Mouse (Mus musculus) CH12.LX (cell line): ENCODE results near the gene March2. TPM values are rescaled to one million over a fixed set of nuclear protein-coding genes. Genes with fewer than 3 reads are reported as not detected.

Experiments used
- DNase-seq: peaks from one replicate; pipeline ENCODE4 v3.0.0-alpha.2; 2013; ENCODE audit errors: extremely low read depth
- H3K27ac ChIP-seq: 2 replicates; pipeline ENCODE4 v1.5.1; 2012; ENCODE audit warnings: low read depth, mild to moderate bottlenecking, control low read depth, moderate library complexity; ENCODE audit not compliant: insufficient read depth
- H3K27me3 ChIP-seq: replicated peaks from 2 replicates; pipeline ENCODE3; 2012; ENCODE audit warnings: inconsistent platforms
- H3K36me3 ChIP-seq, 2 experiments: replicated peaks in 1 of 2; 2 replicates each; pipeline versions ENCODE3 to v1.6.1; 2012; ENCODE audit warnings: inconsistent platforms in 1 of 2, low read length in 1 of 2, mild to moderate bottlenecking in 1 of 2, mixed read lengths in 1 of 2, moderate library complexity in 1 of 2; ENCODE audit not compliant: control insufficient read depth in 1 of 2, insufficient read depth in 1 of 2
- H3K4me1 ChIP-seq, 2 experiments: 2 replicates each; pipeline ENCODE4 v1.6.1; 2012; ENCODE audit warnings: inconsistent platforms in 1 of 2, moderate library complexity in 1 of 2; ENCODE audit not compliant: insufficient read depth in 2 of 2, control insufficient read depth in 1 of 2
- H3K4me2 ChIP-seq: 2 replicates; pipeline ENCODE4 v1.6.1; 2012; ENCODE audit warnings: low read depth, mild to moderate bottlenecking, control low read depth; ENCODE audit not compliant: poor library complexity, insufficient read depth, severe bottlenecking
- H3K4me3 ChIP-seq, 3 experiments: fragments of 150-350 bp in 1 of 3; sonication (generic) in 1 of 3; replicated peaks in 1 of 3; 2 replicates each; pipeline versions ENCODE3 to v1.5.1; 2011 to 2012; ENCODE audit warnings: low read depth in 2 of 3, low read length in 2 of 3, mild to moderate bottlenecking in 2 of 3, moderate library complexity in 2 of 3, control low read depth in 1 of 3, improper control_type of control experiment in 1 of 3, inconsistent platforms in 1 of 3, mixed read lengths in 1 of 3; ENCODE audit not compliant: poor library complexity in 1 of 3
- H3K79me2 ChIP-seq: replicated peaks from 2 replicates; pipeline ENCODE4 v1.6.1; 2012; ENCODE audit warnings: mild to moderate bottlenecking, moderate library complexity; ENCODE audit not compliant: control insufficient read depth, poor library complexity, insufficient read depth, severe bottlenecking; ENCODE audit errors: extremely low read depth
- H3K9ac ChIP-seq: 2 replicates; pipeline ENCODE4 v1.6.1; 2012; ENCODE audit warnings: low read depth, mild to moderate bottlenecking, control low read depth, moderate library complexity; ENCODE audit not compliant: insufficient read depth
- H3K9me3 ChIP-seq: replicated peaks from 2 replicates; pipeline ENCODE3; 2012; ENCODE audit warnings: low read length, inconsistent platforms, mixed read lengths
- BHLHE40 ChIP-seq: IDR thresholded peaks from 2 replicates; pipeline ENCODE4 v1.6.1; 2011; ENCODE audit warnings: mild to moderate bottlenecking, low read depth, low read length, improper control_type of control experiment
- E2F4 ChIP-seq: IDR thresholded peaks from 2 replicates; pipeline ENCODE4 v1.6.1; 2011; ENCODE audit warnings: low read depth, low read length, improper control_type of control experiment; ENCODE audit not compliant: insufficient replicate concordance
- JUN ChIP-seq: IDR thresholded peaks from 2 replicates; pipeline ENCODE4 v1.6.1; 2011; ENCODE audit warnings: low read depth, mild to moderate bottlenecking, low read length, improper control_type of control experiment, moderate library complexity; ENCODE audit not compliant: insufficient read depth
- JUND ChIP-seq: conservative IDR thresholded peaks from 2 replicates; pipeline ENCODE4 v1.6.1; 2011; ENCODE audit warnings: low read depth, low read length, improper control_type of control experiment
- KAT2A ChIP-seq: IDR thresholded peaks from 2 replicates; pipeline ENCODE4 v1.6.1; 2012; ENCODE audit warnings: low read length, improper control_type of control experiment, inconsistent platforms; ENCODE audit not compliant: insufficient replicate concordance
- MAX ChIP-seq: IDR thresholded peaks from 2 replicates; pipeline ENCODE4 v1.6.1; 2011; ENCODE audit warnings: low read length, improper control_type of control experiment
- PAX5 ChIP-seq: IDR thresholded peaks from 2 replicates; pipeline ENCODE4 v1.6.1; 2012; ENCODE audit warnings: low read length, inconsistent platforms, mixed read lengths
- POLR2A ChIP-seq: IDR thresholded peaks from 2 replicates; pipeline ENCODE4 v1.6.1; 2011; ENCODE audit warnings: low read depth, mild to moderate bottlenecking, improper control_type of control experiment, low read length
- RAD21 ChIP-seq: IDR thresholded peaks from 2 replicates; pipeline ENCODE4 v1.6.1; 2011; ENCODE audit warnings: low read depth, mild to moderate bottlenecking, low read length, improper control_type of control experiment, moderate library complexity
- SMC3 ChIP-seq: IDR thresholded peaks from 2 replicates; pipeline ENCODE4 v1.6.1; 2011; ENCODE audit warnings: low read depth, low read length, improper control_type of control experiment
- TBP ChIP-seq: conservative IDR thresholded peaks from 2 replicates; pipeline ENCODE4 v1.6.1; 2011; ENCODE audit warnings: low read depth, low read length, improper control_type of control experiment
- USF2 ChIP-seq: conservative IDR thresholded peaks from 2 replicates; pipeline ENCODE4 v1.6.1; 2011; ENCODE audit warnings: low read depth, low read length, improper control_type of control experiment
- ZNF384 ChIP-seq: IDR thresholded peaks from 2 replicates; pipeline ENCODE4 v1.6.1; 2012; ENCODE audit warnings: low read depth, low read length, improper control_type of control experiment, inconsistent platforms
- dilution Hi-C: fragments of 300-500 bp; cut with MboI; formaldehyde crosslinking; loops from 2 replicates; pipeline ENCODE4 v1.14.3; 2020; ENCODE audit warnings: low sequenced_read_pairs; ENCODE audit not compliant: extremely low pct_unique_long_range_greater_than_20kb, extremely low pct_ligation_motif_present
- in situ Hi-C: fragments of 300-500 bp; cut with MboI; formaldehyde crosslinking; loops from 3 replicates; pipeline ENCODE4 v1.14.3; 2019; ENCODE audit warnings: low sequenced_read_pairs, low pct_ligation_motif_present, low pct_unique_long_range_greater_than_20kb, mixed read lengths
- polyA plus RNA-seq: library from polyadenylated mRNA; unstranded; fragments of >175 nt; gene quantifications from 2 replicates; pipeline ENCODE4 v1.2.1, GENCODE M21; 2012; ENCODE audit warnings: low read depth; ENCODE audit not compliant: insufficient read length
- total RNA-seq, 2 experiments: library from RNA; depleted of rRNA; stranded (reverse); fragments of 300-350 nt in 1 of 2; fragments of >200 nt in 1 of 2; gene quantifications; 2 replicates each; pipeline ENCODE4 v1.2.3; 2012 to 2014

The March2 gene
- total and polyA plus RNA-seq, 3 experiments, result 9.2 to 12.2 (median 9.3) TPM

DNA sequence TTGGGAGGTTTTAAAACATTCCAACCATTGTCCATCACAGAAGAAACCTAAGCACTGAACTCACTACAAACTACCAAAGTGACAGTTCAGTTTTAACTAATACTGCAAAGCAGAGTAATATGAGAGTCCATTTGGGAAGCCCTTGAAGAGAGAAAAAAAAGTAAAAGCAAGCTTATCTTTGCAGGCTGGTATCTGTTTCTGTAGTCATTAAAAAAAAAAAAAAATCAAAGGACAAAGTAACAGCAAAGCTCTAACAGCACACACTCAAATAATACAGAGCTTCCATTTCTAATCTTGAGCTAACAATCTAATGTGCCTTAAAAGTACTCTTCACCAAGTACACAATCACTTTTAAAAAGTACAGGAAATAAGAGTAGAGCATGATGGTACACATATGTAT lies 36.7 kb downstream of the March2 start:
- no peak for DNase-seq
- dilution Hi-C loops, result no loop called here
- in situ Hi-C loops, result no loop called here
- H3K4me2 ChIP-seq, result peak overlapping the region; percentile 92
- peaks cover 10 to 36% of the 10 kb centered on the region in 2 experiments for H3K36me3 ChIP-seq
- no peak overlapping the region for H3K4me3 ChIP-seq
- H3K79me2 ChIP-seq, result peaks cover 78% of the 10 kb centered on the region
- no peaks in the 10 kb centered on the region for H3K9me3 ChIP-seq
- TF ChIP-seq ZNF384 (0 out of 2 replicates have a peak, but pooled peaks have one; percentile 41), MAX (no peak)
- TF ChIP-seq, all 38 proteins: peak for 1
- H3K27me3 ChIP-seq, result no peaks in the 10 kb centered on the region
- no peak overlapping the region for H3K27ac ChIP-seq
- no peak overlapping the region; the same call in 1 of the 2 replicates for H3K9ac ChIP-seq
- H3K4me1 ChIP-seq, result peaks cover 7 to 66% of the 10 kb centered on the region in 2 experiments; a peak in 3 of 4 replicates

DNA sequence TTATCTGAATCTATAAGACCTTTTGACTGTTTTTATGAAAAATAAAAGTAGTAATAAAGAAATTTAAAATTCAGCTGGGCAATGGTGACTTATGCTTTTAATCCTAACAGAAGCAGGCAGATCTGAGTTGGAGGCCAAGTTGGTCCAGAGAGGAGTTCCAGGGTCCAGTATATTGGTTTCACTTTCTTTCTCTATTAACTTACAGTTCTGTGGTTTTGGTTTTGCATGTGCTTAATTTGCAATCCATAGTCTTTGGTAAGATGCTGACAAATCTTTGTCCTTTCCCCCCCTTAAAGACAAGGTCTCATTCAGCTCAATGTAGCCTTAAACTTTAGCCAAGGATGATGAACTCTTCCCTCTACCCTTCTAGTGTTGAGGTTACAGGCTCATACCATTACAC lies 39.7 kb downstream of the March2 start:
- Histone ChIP-seq H3K4me3 (no peak overlapping the region), H3K4me2 (peak overlapping the region; percentile 30; the same call in 1 of the 2 replicates), H3K9ac (no peak overlapping the region), H3K4me1 (peaks cover 7 to 79% of the 10 kb centered on the region in 2 experiments; a peak in 3 of 4 replicates), H3K27me3 (no peaks in the 10 kb centered on the region), H3K27ac (no peak overlapping the region), H3K79me2 (peaks cover 94% of the 10 kb centered on the region), H3K36me3 (peaks cover 20 to 58% of the 10 kb centered on the region in 2 experiments), H3K9me3 (no peaks in the 10 kb centered on the region)
- DNase-seq, result no peak
- in situ Hi-C loops (no loop called here), dilution Hi-C loops (no loop called here)
- TF ChIP-seq TBP, result no peak
- no peak for TF ChIP-seq BHLHE40
- no peak for TF ChIP-seq USF2
- TF ChIP-seq PAX5, result no peak
- no peak for TF ChIP-seq KAT2A

DNA sequence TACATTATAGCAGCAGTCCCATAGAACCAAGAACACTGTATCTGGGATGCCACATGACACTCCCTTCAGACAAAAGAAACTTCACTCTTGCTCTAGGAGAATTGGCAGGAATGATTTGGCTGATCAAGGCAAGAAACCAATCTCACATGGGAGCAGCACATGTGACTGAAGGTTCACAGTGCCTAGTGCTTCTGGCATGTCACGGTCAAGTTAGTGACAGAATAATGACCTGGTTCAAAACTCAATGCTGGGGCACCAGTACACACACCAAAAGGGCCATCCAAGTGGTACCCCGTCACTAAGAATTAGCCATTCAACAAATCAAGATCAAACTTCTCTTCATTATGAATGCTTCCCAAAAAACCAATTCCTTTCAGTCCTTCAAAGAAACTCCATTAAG lies 42.4 kb downstream of the March2 start:
- Histone ChIP-seq H3K36me3 (peaks cover 21 to 59% of the 10 kb centered on the region in 2 experiments), H3K4me3 (no peak overlapping the region), H3K27me3 (no peaks in the 10 kb centered on the region), H3K9me3 (no peaks in the 10 kb centered on the region), H3K9ac (no peak overlapping the region), H3K4me1 (peaks cover 2 to 59% of the 10 kb centered on the region in 2 experiments; a peak in 3 of 4 replicates), H3K79me2 (peaks cover 89% of the 10 kb centered on the region), H3K27ac (no peak overlapping the region), H3K4me2 (no peak overlapping the region)
- dilution Hi-C loops (no loop called here), in situ Hi-C loops (no loop called here)
- no peak for DNase-seq
- TF ChIP-seq BHLHE40 (no peak), JUND (no peak), E2F4 (no peak), RAD21 (no peak), SMC3 (no peak), POLR2A (no peak), JUN (no peak)
